Comparison of ENCODE assay signal across 8 mouse cellular contexts in the genomic region with DNA sequence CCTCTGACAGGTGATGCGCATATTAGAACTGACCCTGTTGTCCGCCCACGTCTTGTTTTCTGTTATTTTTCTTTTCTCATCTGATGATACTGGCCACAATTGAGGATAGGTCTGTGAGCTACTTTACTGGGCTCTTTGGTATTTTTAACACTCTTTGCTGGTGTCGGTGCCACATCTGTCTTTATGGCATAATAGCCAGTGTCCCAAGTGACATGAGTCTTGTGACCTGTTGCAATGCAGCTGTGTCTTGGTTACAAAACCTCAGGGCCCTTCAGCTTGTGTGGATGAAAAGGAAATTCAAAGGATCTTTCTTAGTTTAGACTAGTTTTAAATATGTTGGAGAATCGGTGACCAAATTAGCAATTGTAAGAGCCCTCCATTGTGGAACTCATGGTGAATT. TPM values are rescaled to one million over a fixed set of nuclear protein-coding genes. Genes with fewer than 3 reads are reported as not detected.
DNase-seq lines count a peak whose midpoint lies in the region; ATAC-seq lines count a peak whose summit lies in the region.

No protein-coding gene starts in this region.

- peaks cover 22% of the 10 kb centered on the region for H3K4me1 ChIP-seq in kidney, embryonic 15.5 days
- H3K4me1 ChIP-seq in intestine, embryonic 15.5 days (replicated peaks): peaks cover 12% of the 10 kb centered on the region

- peak overlapping the region; percentile 96 for H3K9ac ChIP-seq in kidney, embryonic 15.5 days
- H3K9ac ChIP-seq in intestine, embryonic 15.5 days: peak overlapping the region; percentile 96

- no peak for DNase-seq in kidney, adult 8-10 months
- DNase-seq in c-Kit-positive CD71-negative TER-119-negative erythroid progenitor cells, embryonic 14.5 days (ENCODE audit: low read depth): peak; percentile 10
- DNase-seq in yolk sac, embryonic 10.5 days (ENCODE audit: low spot score): no peak
- no peak for DNase-seq in thymus, postnatal 10 days (ENCODE audit: low spot score in 2 of 2)
- DNase-seq in gastrocnemius, adult 8-10 months (ENCODE audit: low spot score in 2 of 2): no peak

- ATAC-seq in kidney, embryonic 15.5 days (replicated peaks; ENCODE audit: low FRiP score): no peak
- ATAC-seq in intestine, embryonic 15.5 days: no peak
- ATAC-seq in monocyte, adult 5-6 weeks (replicated peaks; ENCODE audit: insufficient number of reproducible peaks, low FRiP score, low TSS enrichment, poor library complexity, severe bottlenecking): 0 out of 2 replicates have a peak, but pooled peaks have one; percentile 14

- WGBS in kidney, embryonic 15.5 days: 35% methylated on average over 5 of the region's 5 CpGs
- WGBS in intestine, embryonic 15.5 days: 35% methylated on average over 5 of the region's 5 CpGs

- H3K27me3 ChIP-seq in kidney, embryonic 15.5 days: no peaks in the 10 kb centered on the region
- no peaks in the 10 kb centered on the region for H3K27me3 ChIP-seq in intestine, embryonic 15.5 days (replicated peaks)

- peak overlapping the region; percentile 91 for H3K4me3 ChIP-seq in kidney, embryonic 15.5 days (replicated peaks)
- H3K4me3 ChIP-seq in intestine, embryonic 15.5 days (replicated peaks): peak overlapping the region; percentile 93

- H3K9me3 ChIP-seq in kidney, embryonic 15.5 days (replicated peaks): no peaks in the 10 kb centered on the region
- H3K9me3 ChIP-seq in intestine, embryonic 15.5 days: no peaks in the 10 kb centered on the region

- peak overlapping the region; percentile 87 for H3K4me2 ChIP-seq in kidney, embryonic 15.5 days
- H3K4me2 ChIP-seq in intestine, embryonic 15.5 days (replicated peaks): peak overlapping the region; percentile 74

- H3K36me3 ChIP-seq in kidney, embryonic 15.5 days: peaks cover 9% of the 10 kb centered on the region; the same call in 1 of the 2 replicates
- 0 out of 2 replicates have a peak, but pooled peaks cover 5% of the 10 kb centered on the region for H3K36me3 ChIP-seq in intestine, embryonic 15.5 days

- H3K27ac ChIP-seq in kidney, embryonic 15.5 days: 0 out of 2 replicates have a peak overlapping the region, but pooled peaks have one; percentile 90
- no peak overlapping the region for H3K27ac ChIP-seq in intestine, embryonic 15.5 days

RNA-seq across cellular contexts. Expression of a gene that starts 0.9 kb away (rescaled TPM):
- 39.5 and 39.7 TPM in 2 replicates for polyA plus RNA-seq in kidney, embryonic 15.5 days (2015; fragmentation: Nextera tagmentation; extraction: Ambion mirVana)
- 34.8 and 37.4 TPM in 2 replicates for polyA plus RNA-seq in intestine, embryonic 15.5 days (2015; fragmentation: Nextera tagmentation; extraction: Ambion mirVana)
- total RNA-seq in monocyte, adult 5-6 weeks (2017): 34.6 to 50.1 TPM (median 47.4 TPM) in 3 replicates
- 10 to 100 TPM; 18.4 to 27.9 (median 24.9) TPM for total RNA-seq in gastrocnemius, adult 8-10 months (2022)

RNA-seq across cellular contexts. Expression of a gene that starts 37.9 kb away (rescaled TPM):
- polyA plus RNA-seq in kidney, embryonic 15.5 days (2015; fragmentation: Nextera tagmentation; extraction: Ambion mirVana): 79.0 and 88.7 TPM in 2 replicates
- 75.2 and 82.2 TPM in 2 replicates for polyA plus RNA-seq in intestine, embryonic 15.5 days (2015; fragmentation: Nextera tagmentation; extraction: Ambion mirVana)
- total RNA-seq in monocyte, adult 5-6 weeks (2017): 45.0 to 83.3 TPM (median 59.1 TPM) in 3 replicates
- 10 to 100 TPM; 23.7 to 31.7 (median 27.1) TPM for total RNA-seq in gastrocnemius, adult 8-10 months (2022)

RNA-seq across cellular contexts. Expression of a gene that starts 49.3 kb away (rescaled TPM):
- polyA plus RNA-seq in kidney, embryonic 15.5 days (2015; fragmentation: Nextera tagmentation; extraction: Ambion mirVana): 1.1 and 1.9 TPM in 2 replicates
- 4.3 and 4.9 TPM in 2 replicates for polyA plus RNA-seq in intestine, embryonic 15.5 days (2015; fragmentation: Nextera tagmentation; extraction: Ambion mirVana)
- total RNA-seq in monocyte, adult 5-6 weeks (2017): not detected in 3 replicates
- 1 to 10 TPM in 2 of 4 experiments, under 1 TPM in 2; 0.58 to 2.0 (median 1.1) TPM for total RNA-seq in gastrocnemius, adult 8-10 months (2022)
